Mouse (Mus musculus) left cerebral cortex, postnatal 14 days (tissue): ENCODE measurements at regions not wholly inside any gene's neighbourhood (a gene's known extent, or its start where the extent isn't known, plus 50 kb on each side); places are given as distances from the start of the nearest gene placed in this dataset.

Experiments used
- DNase-seq, 2 experiments: peaks; one replicate each; pipeline ENCODE4 v3.0.0; 2021 to 2022; ENCODE audit warnings: low spot score in 2 of 2, mixed read lengths in 1 of 2
- intact Hi-C: fragments of 180-260 bp; cut with DNase I; formaldehyde crosslinking; loops from one replicate; pipeline ENCODE4 v1.15.1; 2025

DNA sequence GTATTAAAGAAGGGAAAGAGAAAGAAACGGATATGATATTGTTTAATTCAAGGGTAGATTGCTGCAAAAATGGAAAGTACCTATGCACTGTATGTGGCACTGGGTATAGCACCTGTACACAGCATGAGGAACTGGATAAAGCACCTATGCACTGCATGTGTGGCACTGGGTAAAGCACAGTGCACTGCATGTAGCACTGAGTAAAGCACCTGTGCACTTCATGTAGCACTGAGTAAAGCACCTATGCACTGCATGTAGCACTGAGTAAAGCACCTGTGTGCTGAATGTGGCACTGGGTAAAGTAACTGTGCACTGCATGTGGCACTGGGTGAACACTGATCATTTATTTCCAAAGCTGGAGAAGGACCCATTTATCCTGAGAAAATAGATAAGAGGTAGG is 280.2 kb upstream of the Fam49a start:
- DNase-seq = no peak
- intact Hi-C loops = no loop called here

- peak in 1 of 2 experiments; percentile 60 for DNase-seq
- intact Hi-C loops = no loop called here
Observed at GRCm38 (mm10) chr12:11993513-11993912, 268.4 kb upstream of the Fam49a start.

- intact Hi-C loops = no loop called here
- DNase-seq = no peak
Observed at GRCm38 (mm10) chr12:11999199-11999598, 262.7 kb upstream of the Fam49a start.

GRCm38 (mm10) chr12:12002414-12002813 is 259.5 kb upstream of the Fam49a start:
- intact Hi-C loops = no loop called here

DNA sequence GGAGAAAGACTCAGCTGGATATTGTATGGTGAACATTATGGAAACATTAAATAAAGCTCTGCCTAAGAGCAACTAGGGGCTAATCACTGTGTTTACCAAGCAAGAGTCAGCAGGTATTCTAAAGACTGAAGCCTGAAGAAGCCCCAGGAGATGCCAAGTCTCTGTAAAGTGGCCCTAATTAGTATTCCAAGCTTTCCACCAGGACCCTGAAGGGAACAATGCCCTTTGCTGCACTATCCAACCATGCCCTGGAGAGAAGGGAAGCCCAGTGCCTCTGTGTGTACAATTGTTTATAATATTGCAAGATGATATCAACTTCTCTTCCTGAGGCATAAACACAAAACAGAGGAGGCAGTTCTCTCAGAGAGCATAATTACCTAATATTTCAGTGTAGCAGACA is 251.3 kb upstream of the Fam49a start:
- intact Hi-C loops = no loop called here
- no peak for DNase-seq

More at GRCm38 (mm10) chr12:12002414-12002813, 259.5 kb upstream of the Fam49a start:
- DNase-seq = no peak

- DNase-seq = peak; percentile 12 to 39
- intact Hi-C loops = no loop called here
Observed at GRCm38 (mm10) chr12:12023819-12024470, 238.0 kb upstream of the Fam49a start.

DNA sequence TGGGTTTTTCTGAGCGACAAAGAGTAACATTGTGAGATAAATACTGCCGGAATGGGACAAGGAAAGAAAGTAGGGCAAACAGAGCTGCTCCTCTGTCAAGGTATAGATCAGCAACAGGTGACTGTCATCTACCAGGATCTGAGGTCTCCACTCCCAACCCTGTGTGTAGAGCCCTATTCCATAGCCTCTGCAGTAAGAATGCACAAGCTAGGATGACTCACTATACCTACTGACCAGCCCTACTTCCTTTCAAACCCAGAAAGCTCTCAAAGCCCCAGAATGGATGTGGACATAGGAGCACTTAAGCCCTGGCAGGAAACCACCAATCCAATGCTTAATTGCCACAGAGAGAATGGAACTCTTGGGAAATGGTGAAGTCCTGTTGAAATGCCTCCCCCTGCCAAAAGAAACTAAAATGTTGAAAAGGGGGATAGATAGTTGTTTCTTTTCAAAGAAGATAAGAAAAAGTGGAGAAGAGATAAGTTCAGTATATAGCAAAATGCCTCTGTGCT is 231.8 kb upstream of the Fam49a start:
- intact Hi-C loops = no loop called here
- DNase-seq = no peak

- DNase-seq = no peak
- intact Hi-C loops = no loop called here
Observed at GRCm38 (mm10) chr12:12034521-12034920, 227.4 kb upstream of the Fam49a start.

DNA sequence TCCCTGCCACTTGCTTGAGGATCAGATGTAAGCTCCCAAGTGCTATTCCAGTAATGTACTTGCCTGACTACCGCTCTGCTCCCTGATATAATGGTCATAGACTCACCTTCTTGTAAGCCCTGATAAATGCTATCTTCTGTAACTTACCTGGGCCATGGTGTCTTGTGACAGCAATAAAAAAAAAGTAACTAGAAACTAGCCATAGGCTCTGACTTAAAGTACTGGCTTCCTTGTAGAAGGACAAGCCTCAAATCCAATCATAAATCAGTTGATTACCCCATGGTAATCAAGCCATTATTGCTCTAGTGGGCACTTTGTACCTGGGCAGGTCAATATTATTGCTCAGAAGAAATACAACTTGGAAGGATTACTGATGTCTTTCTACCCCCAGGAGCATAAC is 222.7 kb upstream of the Fam49a start:
- no peak for DNase-seq
- intact Hi-C loops = no loop called here

GRCm38 (mm10) chr12:12062215-12062614 is 199.7 kb upstream of the Fam49a start:
- no peak for DNase-seq

GRCm38 (mm10) chr12:12063910-12064309 is 198.0 kb upstream of the Fam49a start:
- peak; percentile 12 to 30 for DNase-seq
- intact Hi-C loops = no loop called here

More at GRCm38 (mm10) chr12:12062215-12062614, 199.7 kb upstream of the Fam49a start:
- intact Hi-C loops = no loop called here

DNA sequence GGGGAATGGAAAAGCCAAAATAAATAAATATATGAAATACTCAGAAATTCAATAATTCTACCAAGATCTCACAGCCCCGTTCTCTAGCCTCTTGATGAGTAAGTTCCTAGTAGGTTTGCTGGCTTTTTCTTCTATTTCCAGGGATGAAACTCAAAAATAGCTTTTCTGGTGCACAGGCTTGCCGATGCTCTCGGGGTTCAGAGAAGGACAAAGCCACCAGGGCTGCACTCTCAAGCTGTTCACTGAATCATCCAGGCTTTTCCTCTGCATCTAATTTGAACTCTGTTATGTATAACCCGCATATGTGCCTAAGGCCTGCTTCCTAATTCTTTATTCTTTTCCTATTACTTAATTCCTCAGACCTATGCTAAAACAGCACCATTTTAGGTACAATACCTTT is 197.5 kb upstream of the Fam49a start:
- DNase-seq = peak; percentile 17 to 51

GRCm38 (mm10) chr12:12088338-12088737 is 173.6 kb upstream of the Fam49a start:
- intact Hi-C loops = no loop called here
- DNase-seq = peak in 1 of 2 experiments; percentile 1

More for the DNA sequence above, 197.5 kb upstream of the Fam49a start:
- intact Hi-C loops = no loop called here
